In the genomic region with DNA sequence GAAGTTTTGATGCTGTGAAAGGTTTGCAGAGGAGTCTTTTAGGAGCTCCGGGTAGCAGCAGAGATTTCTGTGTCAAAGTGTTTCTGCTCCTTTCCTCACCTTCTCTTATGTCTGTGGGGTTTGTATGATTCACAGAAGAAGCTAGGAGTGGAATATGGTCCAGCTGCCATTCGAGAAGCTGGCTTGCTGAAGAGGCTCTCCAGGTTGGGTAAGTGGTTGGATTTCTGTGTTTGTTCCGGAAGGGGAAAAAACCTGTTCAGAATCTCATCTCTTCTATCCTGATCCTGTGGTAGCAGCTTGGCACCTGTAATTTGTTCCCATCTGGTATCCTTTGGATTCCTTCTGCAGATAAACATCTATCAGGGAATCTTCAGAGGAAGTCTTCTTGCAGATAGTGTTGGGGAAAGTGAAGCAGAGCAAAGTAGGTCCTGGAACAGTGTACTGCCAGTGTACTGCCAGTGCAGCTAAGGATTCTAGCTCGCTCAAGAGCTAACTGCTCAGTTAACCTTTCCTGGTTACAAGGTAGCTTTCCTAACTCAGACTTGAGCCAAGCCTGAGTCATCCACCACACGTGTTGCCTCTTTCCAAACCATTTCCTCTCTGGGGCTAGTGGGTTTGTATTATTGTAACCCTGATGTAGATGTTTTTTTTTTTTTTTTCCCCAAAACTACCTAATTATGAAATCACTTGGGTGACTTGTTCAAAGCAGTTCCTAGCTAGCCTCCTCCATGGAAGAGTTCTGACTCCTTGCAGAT, we compare ENCODE assay signal across 8 mouse cellular contexts. TPM values are rescaled to one million over a fixed set of nuclear protein-coding genes. Genes with fewer than 3 reads are reported as not detected.
DNase-seq lines count a peak whose midpoint lies in the region; ATAC-seq and TF ChIP-seq lines count a peak whose summit lies in the region.

No protein-coding gene starts in this region.

- peak overlapping the region; percentile 61 for H3K9ac ChIP-seq in hindbrain, postnatal 0 days (replicated peaks; ENCODE audit: low read length)
- peak overlapping the region; percentile 55 for H3K9ac ChIP-seq in midbrain, embryonic 15.5 days

- no peak for ATAC-seq in hindbrain, postnatal 0 days
- ATAC-seq in midbrain, embryonic 15.5 days (replicated peaks): no peak

- H3K4me3 ChIP-seq in heart, embryonic 10.5 days: peak overlapping the region; percentile 61
- peak overlapping the region; percentile 44; the same call in 1 of the 2 replicates for H3K4me3 ChIP-seq in cortical plate, adult 2 months (ENCODE audit: insufficient read depth, low read length)
- H3K4me3 ChIP-seq in hindbrain, postnatal 0 days (ENCODE audit: low read length): peak overlapping the region; percentile 54
- peak overlapping the region; percentile 63 for H3K4me3 ChIP-seq in midbrain, embryonic 15.5 days

- H3K27ac ChIP-seq in heart, embryonic 10.5 days: no peak overlapping the region
- no peak overlapping the region for H3K27ac ChIP-seq in cortical plate, adult 2 months (ENCODE audit: insufficient read depth, low read length)
- no peak overlapping the region for H3K27ac ChIP-seq in hindbrain, postnatal 0 days
- H3K27ac ChIP-seq in midbrain, embryonic 15.5 days: peak overlapping the region; percentile 41; the same call in 1 of the 2 replicates

- H3K4me1 ChIP-seq in heart, embryonic 10.5 days: peaks cover 23% of the 10 kb centered on the region
- no peaks in the 10 kb centered on the region; the same call in none of the 2 replicates for H3K4me1 ChIP-seq in cortical plate, adult 2 months (ENCODE audit: control insufficient read depth, insufficient read depth, low read length)
- H3K4me1 ChIP-seq in hindbrain, postnatal 0 days (ENCODE audit: insufficient read depth, low read length): peaks cover 13% of the 10 kb centered on the region
- H3K4me1 ChIP-seq in midbrain, embryonic 15.5 days: peaks cover 19% of the 10 kb centered on the region; the same call in 1 of the 2 replicates

- 28% methylated on average over 5 of the region's 5 CpGs for WGBS in heart, embryonic 10.5 days
- 32% methylated on average over 5 of the region's 5 CpGs for WGBS in hindbrain, postnatal 0 days
- WGBS in midbrain, embryonic 15.5 days: 31% methylated on average over 5 of the region's 5 CpGs

- peak overlapping the region; percentile 87 for H3K4me2 ChIP-seq in hindbrain, postnatal 0 days (ENCODE audit: low read depth, low read length)
- peak overlapping the region; percentile 82 for H3K4me2 ChIP-seq in midbrain, embryonic 15.5 days

- DNase-seq in heart, embryonic 10.5 days (ENCODE audit: low spot score): no peak
- no peak for DNase-seq in heart, adult 8-10 months (ENCODE audit: low spot score)
- no peak for DNase-seq in hindbrain, postnatal 0 days (ENCODE audit: low spot score)
- no peak for DNase-seq in adrenal gland, postnatal 10 days
- DNase-seq in layer of hippocampus, adult 11-12 months (ENCODE audit: low spot score): no peak
- DNase-seq in adrenal gland, postnatal 25 days: no peak

- H3K27me3 ChIP-seq in heart, embryonic 10.5 days (ENCODE audit: insufficient read depth, poor library complexity, severe bottlenecking): peaks cover 56% of the 10 kb centered on the region
- H3K27me3 ChIP-seq in hindbrain, postnatal 0 days (ENCODE audit: insufficient read depth, low read length): 0 out of 2 replicates have a peak, but pooled peaks cover 4% of the 10 kb centered on the region
- peaks cover 18% of the 10 kb centered on the region; the same call in 1 of the 2 replicates for H3K27me3 ChIP-seq in midbrain, embryonic 15.5 days (replicated peaks)

- TF ChIP-seq POLR2A in cortical plate, adult 2 months (IDR thresholded peaks at IDR 0.05; ENCODE audit: extremely low read depth, insufficient read depth, low read length): no peak

- H3K9me3 ChIP-seq in heart, embryonic 10.5 days: no peaks in the 10 kb centered on the region
- H3K9me3 ChIP-seq in hindbrain, postnatal 0 days (ENCODE audit: low read length): no peaks in the 10 kb centered on the region
- H3K9me3 ChIP-seq in midbrain, embryonic 15.5 days: no peaks in the 10 kb centered on the region

- H3K36me3 ChIP-seq in heart, embryonic 10.5 days: no peaks in the 10 kb centered on the region
- H3K36me3 ChIP-seq in hindbrain, postnatal 0 days (ENCODE audit: insufficient read depth, low read length): no peaks in the 10 kb centered on the region
- no peaks in the 10 kb centered on the region for H3K36me3 ChIP-seq in midbrain, embryonic 15.5 days (replicated peaks)

- no peak for TF ChIP-seq CTCF in cortical plate, adult 2 months (IDR thresholded peaks at IDR 0.05; ENCODE audit: extremely low read depth, insufficient read depth, low read length)
- TF ChIP-seq CTCF in hindbrain, postnatal 0 days (IDR thresholded peaks at IDR 0.05; ENCODE audit: low read depth): no peak

RNA-seq across cellular contexts. Expression of a gene that starts 1.3 kb away (rescaled TPM):
- polyA plus RNA-seq in heart, embryonic 10.5 days (2016; fragmentation: Nextera tagmentation; extraction: Ambion mirVana): 0.24 and 0.49 TPM in 2 replicates
- total RNA-seq in heart, adult 8-10 months (2022): under 1 TPM in 1 of 4 experiments, not detected in 3; 0.17 TPM
- 2.0 and 2.9 TPM in 2 replicates for polyA plus RNA-seq in cortical plate, adult 2 months (2012; rRNA removed)
- total RNA-seq in hindbrain, postnatal 0 days (2014; rRNA removed): 9.8 and 10.1 TPM in 2 replicates
- polyA plus RNA-seq in hindbrain, postnatal 0 days (2015; fragmentation: Nextera tagmentation; extraction: Ambion mirVana): 19.5 and 20.5 TPM in 2 replicates
- polyA plus RNA-seq in midbrain, embryonic 15.5 days (2015; fragmentation: Nextera tagmentation; extraction: Ambion mirVana): 28.5 and 29.6 TPM in 2 replicates
- under 1 TPM; 0.48 TPM for total RNA-seq in adrenal gland, postnatal 10 days (2021)
- total RNA-seq in adrenal gland, postnatal 25 days (2021): 0.21 TPM in 1 of 2 replicates, not detected in the other

RNA-seq across cellular contexts. Expression of a gene that starts 40.6 kb away (rescaled TPM):
- 107 and 109 TPM in 2 replicates for polyA plus RNA-seq in heart, embryonic 10.5 days (2016; fragmentation: Nextera tagmentation; extraction: Ambion mirVana)
- total RNA-seq in heart, adult 8-10 months (2022): 100 to 1,000 TPM; 106 to 116 (median 110) TPM
- 188 and 189 TPM in 2 replicates for polyA plus RNA-seq in cortical plate, adult 2 months (2012; rRNA removed)
- 49.4 and 59.7 TPM in 2 replicates for total RNA-seq in hindbrain, postnatal 0 days (2014; rRNA removed)
- 217 and 218 TPM in 2 replicates for polyA plus RNA-seq in hindbrain, postnatal 0 days (2015; fragmentation: Nextera tagmentation; extraction: Ambion mirVana)
- polyA plus RNA-seq in midbrain, embryonic 15.5 days (2015; fragmentation: Nextera tagmentation; extraction: Ambion mirVana): 219 and 223 TPM in 2 replicates
- total RNA-seq in adrenal gland, postnatal 10 days (2021): 10 to 100 TPM; 60.0 to 65.2 TPM
- total RNA-seq in adrenal gland, postnatal 25 days (2021): 97.2 and 122 TPM in 2 replicates

RNA-seq across cellular contexts. Expression of a gene that starts 42.4 kb away (rescaled TPM):
- polyA plus RNA-seq in heart, embryonic 10.5 days (2016; fragmentation: Nextera tagmentation; extraction: Ambion mirVana): 21.9 and 25.4 TPM in 2 replicates
- total RNA-seq in heart, adult 8-10 months (2022): 1 to 10 TPM; 2.6 to 4.7 (median 3.5) TPM
- 11.0 and 12.8 TPM in 2 replicates for polyA plus RNA-seq in cortical plate, adult 2 months (2012; rRNA removed)
- 25.0 and 41.9 TPM in 2 replicates for total RNA-seq in hindbrain, postnatal 0 days (2014; rRNA removed)
- 12.8 TPM in 2 replicates for polyA plus RNA-seq in hindbrain, postnatal 0 days (2015; fragmentation: Nextera tagmentation; extraction: Ambion mirVana)
- polyA plus RNA-seq in midbrain, embryonic 15.5 days (2015; fragmentation: Nextera tagmentation; extraction: Ambion mirVana): 21.7 and 22.9 TPM in 2 replicates
- total RNA-seq in adrenal gland, postnatal 10 days (2021): 1 to 10 TPM; 7.1 to 9.5 TPM
- 10.6 and 12.2 TPM in 2 replicates for total RNA-seq in adrenal gland, postnatal 25 days (2021)
